Mouse (Mus musculus) yolk sac, embryonic 10.5 days (tissue): ENCODE results near the gene Lca5l.
A peak's percentile ranks its signal among the peaks of the same experiment; 100 is the strongest.
"Not testable (repeated sequence)": the region's sequence is repeated elsewhere in the genome, so short reads cannot be mapped to it uniquely, and the experiment has no call there.

ENCODE experiments used
- DNase-seq: peaks from one replicate; pipeline ENCODE4 v3.0.0-alpha.2; 2017; ENCODE audit warnings: low spot score

The Lca5l gene

DNA sequence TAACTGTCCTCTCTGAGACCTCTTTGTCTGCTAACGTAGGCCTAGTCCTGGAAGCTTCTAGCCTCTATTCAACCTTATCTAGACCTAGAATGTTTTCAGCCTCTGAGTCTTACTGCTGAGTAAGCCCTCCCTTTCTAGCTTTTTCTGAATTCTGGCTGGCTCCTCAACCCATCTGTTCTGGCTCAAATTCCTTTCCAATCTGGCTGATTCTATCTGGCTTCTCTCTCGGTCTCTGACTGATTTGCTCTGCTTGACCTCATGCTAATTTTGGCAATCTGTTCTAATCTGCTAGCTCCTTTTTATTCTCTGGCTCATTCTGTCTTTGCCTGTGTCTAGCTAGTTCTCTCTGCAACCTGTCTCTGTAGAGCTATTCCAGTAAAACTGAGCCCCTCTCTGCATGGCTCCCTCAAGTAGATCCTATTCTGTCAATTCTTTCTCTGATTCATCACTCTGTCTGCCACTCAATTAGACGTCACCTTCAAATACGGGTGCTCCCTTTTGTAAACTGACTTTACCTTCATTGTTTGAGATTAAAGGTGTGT is 26.3 kb downstream of the Lca5l start:
- DNase-seq, result no peak

DNA sequence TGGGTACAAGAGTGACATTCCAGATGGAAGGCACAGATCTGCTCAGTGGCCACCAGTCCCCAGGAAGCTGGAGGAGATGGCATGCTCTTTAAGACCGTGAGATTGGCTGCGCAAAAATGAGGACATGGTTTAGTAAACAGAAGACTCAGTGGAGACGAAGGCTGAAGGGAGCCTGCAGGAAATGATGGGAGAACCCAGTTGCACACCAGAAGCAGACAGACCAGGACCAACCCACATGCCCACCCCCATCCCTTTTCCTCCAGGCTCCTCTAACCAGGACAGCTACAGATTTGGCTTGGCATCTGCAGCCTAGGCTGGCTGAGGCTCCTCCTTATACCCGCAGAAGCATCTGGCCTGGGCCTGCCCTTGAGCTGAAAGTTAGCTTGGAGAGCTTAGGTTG is 30.7 kb downstream of the Lca5l start:
- no peak for DNase-seq

DNA sequence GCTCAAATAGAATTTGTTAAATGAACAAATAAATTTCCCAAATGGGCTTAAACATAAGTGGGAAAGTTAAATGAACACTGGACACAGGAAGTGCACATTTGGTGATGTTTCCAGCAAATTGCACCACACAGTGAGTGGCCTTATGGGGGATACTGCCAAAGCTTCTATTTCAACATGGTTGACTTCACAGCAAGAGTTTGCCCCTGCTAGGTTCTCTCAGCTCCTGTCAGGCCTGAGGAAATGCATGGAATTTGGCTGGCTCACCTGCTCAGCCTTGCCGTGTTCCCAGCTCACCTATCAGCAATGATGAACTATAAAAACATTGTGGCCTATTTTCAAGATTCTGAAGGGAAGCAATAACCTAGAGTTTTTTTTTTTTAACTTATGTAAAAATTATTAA is 31.1 kb downstream of the Lca5l start:
- DNase-seq, result no peak

DNA sequence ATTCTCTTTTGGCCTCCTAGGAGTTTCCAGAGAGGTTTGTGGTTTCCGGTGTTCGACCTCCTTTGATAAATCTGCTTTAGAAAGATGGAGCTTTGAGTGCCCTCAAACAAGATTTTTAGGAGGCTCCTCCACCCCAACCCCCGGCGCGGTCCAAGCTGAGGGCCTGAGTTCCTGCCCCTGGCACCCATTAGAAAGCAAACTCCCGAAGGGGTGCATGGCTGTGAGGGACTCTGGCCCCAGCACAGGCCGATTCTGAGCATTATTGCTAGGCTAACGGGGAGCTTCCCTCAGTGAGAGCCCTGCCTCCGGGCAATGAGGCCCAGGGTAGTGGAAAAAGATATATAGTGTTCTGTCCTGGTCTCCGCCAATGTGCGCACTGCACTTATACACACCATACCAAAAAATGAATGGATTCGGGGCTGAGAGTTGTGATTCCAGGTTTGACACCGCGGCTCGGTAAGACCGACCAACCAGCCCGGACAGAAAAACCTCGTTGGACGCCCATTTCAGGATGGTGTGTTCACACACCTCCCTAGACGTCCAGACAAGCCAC is 32.2 kb downstream of the Lca5l start:
- DNase-seq, result no peak

GRCm38 (mm10) chr16:96159091-96159731 is 32.9 kb downstream of the Lca5l start:
- peak; percentile 63 for DNase-seq

GRCm38 (mm10) chr16:96158511-96159080 is 33.5 kb downstream of the Lca5l start:
- no peak for DNase-seq

- DNase-seq, result no peak
Measured at GRCm38 (mm10) chr16:96157171-96157570, 34.9 kb downstream of the Lca5l start.

GRCm38 (mm10) chr16:96156019-96156418 is 36.1 kb downstream of the Lca5l start:
- DNase-seq, result no peak

DNA sequence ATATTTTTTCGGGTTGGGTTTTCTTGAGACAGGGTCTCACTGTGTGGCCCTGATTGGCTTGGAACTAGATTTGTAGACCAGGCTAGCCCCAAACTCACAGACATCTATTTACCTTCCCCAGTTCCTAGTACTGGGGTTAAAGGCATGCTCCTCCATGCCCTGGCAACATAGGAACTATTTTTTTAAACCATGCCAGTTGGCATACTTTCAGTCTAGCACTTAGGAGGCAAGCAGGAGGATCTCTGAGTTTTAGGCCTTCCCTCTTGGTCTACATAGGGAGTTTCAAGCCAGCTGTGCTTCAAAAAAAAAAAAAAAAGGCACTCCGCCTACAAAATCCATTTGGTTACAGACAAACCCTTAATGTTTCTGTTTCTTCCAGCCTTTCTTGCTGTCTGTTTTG is 37.6 kb downstream of the Lca5l start:
- DNase-seq, result no peak

- DNase-seq, result peak; percentile 65
Measured at GRCm38 (mm10) chr16:96151551-96151950, 40.5 kb downstream of the Lca5l start.

DNA sequence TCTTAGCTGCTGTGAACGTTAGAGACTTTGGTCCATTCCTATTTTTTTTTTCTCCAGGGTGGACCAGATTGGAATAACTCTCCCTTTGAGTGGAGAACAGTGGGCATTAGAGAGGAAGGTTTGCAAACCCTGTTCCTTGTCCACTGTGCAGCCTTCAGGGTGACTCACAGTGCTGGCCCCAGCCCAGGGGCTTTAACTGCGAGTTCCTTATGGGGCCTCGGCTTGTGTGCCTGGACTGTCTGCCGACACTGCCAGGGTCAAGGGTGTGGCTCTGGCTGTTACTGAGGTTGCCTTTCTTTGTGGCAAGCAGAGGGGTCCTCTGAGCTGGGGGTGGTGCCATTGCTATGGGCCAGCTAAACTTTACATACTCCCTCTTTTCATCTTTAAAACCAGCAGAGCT is 41.1 kb downstream of the Lca5l start:
- DNase-seq, result no peak

GRCm38 (mm10) chr16:96149311-96149710 is 42.8 kb downstream of the Lca5l start:
- no peak for DNase-seq

- DNase-seq, result no peak
Measured at GRCm38 (mm10) chr16:96148834-96149233, 43.2 kb downstream of the Lca5l start.

DNA sequence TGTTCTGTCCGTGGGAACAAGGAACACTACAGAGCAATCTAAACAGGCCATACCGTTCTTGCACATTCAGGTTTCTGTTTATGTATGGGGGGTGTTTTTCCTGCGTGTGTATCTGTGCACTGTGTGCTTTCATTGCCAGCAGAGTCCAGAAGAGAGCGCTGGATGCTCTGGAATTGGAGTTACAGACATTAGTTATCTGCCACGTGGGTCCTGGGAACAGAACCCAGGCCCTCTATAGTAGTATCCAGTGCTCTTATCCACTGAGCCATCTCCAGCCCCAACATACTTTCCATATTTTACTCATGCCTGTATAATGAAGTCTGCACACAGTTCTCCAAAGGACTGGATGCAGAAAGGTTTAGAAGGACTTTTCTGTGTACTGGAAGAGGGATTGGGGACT is 46.3 kb downstream of the Lca5l start:
- no peak for DNase-seq

- peak; percentile 99 for DNase-seq
Measured at GRCm38 (mm10) chr16:96145110-96145800, 46.8 kb downstream of the Lca5l start, which contains the start of gene Wrb. Wrb (plus strand) TSS chr16:96145407.

- DNase-seq, result not testable (repeated sequence)
Measured at GRCm38 (mm10) chr16:96144748-96145109, 47.3 kb downstream of the Lca5l start.

GRCm38 (mm10) chr16:96128466-96128865 is 63.6 kb downstream of the Lca5l start:
- no peak for DNase-seq

GRCm38 (mm10) chr16:96127657-96128344 is 64.3 kb downstream of the Lca5l start, which contains the start of gene Hmgn1:
Hmgn1 (minus strand) TSS chr16:96127729.
- peak; percentile 99 for DNase-seq

GRCm38 (mm10) chr16:96127288-96127656 is 64.8 kb downstream of the Lca5l start:
- DNase-seq, result no peak

GRCm38 (mm10) chr16:96126684-96127171 is 65.3 kb downstream of the Lca5l start:
- DNase-seq, result peak; percentile 53

DNA sequence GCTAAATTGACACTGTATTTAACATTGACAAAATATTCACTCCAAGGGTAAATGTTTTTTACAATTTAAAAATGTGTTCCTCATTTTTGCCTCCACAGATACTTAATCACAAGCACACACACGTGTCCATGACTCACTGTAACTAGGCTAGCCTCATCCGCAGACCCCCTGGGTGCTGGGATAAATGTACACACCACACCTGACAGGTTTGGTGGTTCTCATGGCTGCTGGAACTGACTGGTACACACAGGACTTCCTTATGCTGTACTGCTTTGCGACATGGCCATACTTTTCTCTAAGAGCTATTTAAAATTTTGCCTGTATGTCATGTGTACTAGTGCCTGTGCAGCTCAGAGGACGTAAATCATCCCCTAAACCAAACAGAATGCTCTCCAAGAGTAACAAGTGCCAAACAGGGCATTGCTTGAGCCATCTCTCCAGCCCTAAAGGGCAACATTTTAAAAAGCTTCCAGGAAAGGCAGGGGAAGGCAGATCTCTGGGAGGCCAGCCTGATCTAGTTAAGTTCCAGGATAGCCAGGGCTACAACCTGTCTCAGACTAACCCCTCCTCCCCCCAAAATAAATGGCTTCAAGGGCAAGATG is 71.9 kb downstream of the Lca5l start:
- DNase-seq, result no peak

- no peak for DNase-seq
Measured at GRCm38 (mm10) chr16:96114729-96115128, 77.3 kb downstream of the Lca5l start.
